Mouse (Mus musculus) right cerebral cortex, postnatal 10 days (tissue): Measurements from ENCODE around the gene Olfr1032.
"Not testable (repeated sequence)": the region's sequence is repeated elsewhere in the genome, so short reads cannot be mapped to it uniquely, and the experiment has no call there.

Experiments
- DNase-seq, 2 experiments: peaks; one replicate each; pipeline ENCODE4 v3.0.0; 2021; ENCODE audit warnings: low spot score in 2 of 2

The Olfr1032 gene

GRCm38 (mm10) chr2:86005240-86005639 is at the start of gene Olfr1032:
TSS of gene Olfr1032 (plus strand) at chr2:86005540.
- no peak for DNase-seq

- no peak for DNase-seq
Measured at GRCm38 (mm10) chr2:85973595-85973994, 31.7 kb upstream of the Olfr1032 start, which contains the start of gene Olfr1029. TSS of gene Olfr1029 (plus strand) at chr2:85973895.

GRCm38 (mm10) chr2:85978976-85979375 is 26.4 kb upstream of the Olfr1032 start, which contains the start of gene Olfr1030:
TSS of gene Olfr1030 (plus strand) at chr2:85979276.
- no peak for DNase-seq

- DNase-seq = no peak
Measured at GRCm38 (mm10) chr2:85990004-85990403, 15.3 kb upstream of the Olfr1032 start, which contains the start of gene Olfr1031. TSS of gene Olfr1031 (plus strand) at chr2:85990304.

DNA sequence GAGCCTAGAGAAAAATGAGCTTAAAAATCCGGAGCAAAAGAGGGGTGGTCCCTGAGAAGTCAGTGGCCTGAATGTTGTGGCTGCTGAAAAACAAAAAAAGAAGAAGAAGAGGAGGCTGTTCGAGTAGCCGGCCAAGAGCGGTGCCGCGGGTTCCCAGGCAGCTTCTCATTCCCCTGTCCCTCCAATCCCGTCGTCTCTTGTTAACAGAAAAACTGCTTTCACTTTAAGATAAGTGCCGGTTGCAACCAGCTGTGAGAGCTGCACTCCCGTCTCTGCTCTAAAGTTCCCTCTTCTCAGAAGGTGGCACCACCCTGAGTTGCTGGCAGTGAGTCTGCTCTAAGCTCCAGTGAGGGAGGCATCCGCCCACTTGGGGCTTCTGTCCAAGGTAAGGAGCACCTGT is 15.1 kb downstream of the Olfr1032 start, which contains the start of gene Olfr1033:
Gene Olfr1033 (plus strand): TSS at position 228 of the 400 bp plus-strand sequence.
- not testable (repeated sequence) for DNase-seq

- DNase-seq = not testable (repeated sequence)
Measured at GRCm38 (mm10) chr2:86021518-86021917, 16.2 kb downstream of the Olfr1032 start.

DNA sequence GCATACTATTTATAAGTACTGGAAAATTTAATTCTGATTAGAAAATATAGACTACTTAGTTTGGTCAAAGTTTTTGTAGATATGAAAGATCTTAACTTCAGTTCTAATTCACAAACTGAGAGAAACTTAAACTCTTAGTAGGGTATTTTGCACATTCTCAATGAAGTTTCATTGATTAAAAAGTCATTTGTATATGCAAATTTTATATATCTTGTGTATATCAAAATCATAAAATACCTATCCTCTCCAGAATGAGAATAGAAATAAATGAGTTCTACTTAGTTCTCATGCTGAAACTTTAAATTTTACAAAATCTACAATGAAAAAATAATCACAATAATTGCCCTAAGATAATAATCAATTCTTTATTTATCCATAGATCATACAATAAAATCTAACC is 40.2 kb downstream of the Olfr1032 start, which contains the start of gene Olfr1034:
Gene Olfr1034 (plus strand): TSS at position 301 of the 400 bp plus-strand sequence.
- DNase-seq = no peak

- not testable (repeated sequence) for DNase-seq
Measured at GRCm38 (mm10) chr2:86050777-86051176, 45.4 kb downstream of the Olfr1032 start.
